Mouse (Mus musculus): ENCODE measurements around the gene F830045P16Rik.

DNA sequence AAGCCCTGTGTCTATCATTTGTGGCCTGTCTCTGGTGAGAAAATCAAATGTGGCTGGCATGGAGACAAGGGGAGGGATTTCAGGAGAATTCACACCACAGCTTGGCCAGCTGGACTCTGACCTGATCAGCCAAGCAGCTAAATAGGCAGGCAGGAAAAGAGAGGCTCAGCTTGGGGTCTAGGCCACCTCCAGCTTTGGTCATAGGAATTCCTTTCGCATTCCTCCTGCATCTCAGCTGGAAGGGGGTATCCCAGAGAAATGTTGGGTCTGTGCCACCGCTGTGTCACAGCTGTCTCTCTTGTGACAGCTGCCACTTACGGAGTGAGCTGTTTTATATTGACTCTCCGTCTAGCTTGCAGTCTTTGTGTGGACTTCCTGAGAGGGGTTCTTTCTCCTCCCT is 8.0 kb upstream of the F830045P16Rik start:
- TF ChIP-seq CTCF (conservative IDR thresholded peaks at IDR 0.05; ENCODE audit: low read length) = no peak
- TF ChIP-seq POU5F1 (IDR thresholded peaks at IDR 0.05; ENCODE audit: borderline replicate concordance, low read length) = no peak
- TF ChIP-seq NANOG (IDR thresholded peaks at IDR 0.05; ENCODE audit: borderline replicate concordance, low read length) = no peak
